In genomic region chr5:112498921-112499917, GRCm38 (mm10) we compare ENCODE assay signal across 21 mouse cellular contexts. TPM values are rescaled to one million over a fixed set of nuclear protein-coding genes. Genes with fewer than 3 reads are reported as not detected.
DNase-seq lines count a peak whose midpoint lies in the region; ATAC-seq lines count a peak whose summit lies in the region.
"Had no signal": no experiment of that assay in that cellular context is flagged by ENCODE, and none has a peak within 500 bp of the region (broad histone marks: within the 10 kb centered on the region; RNA-seq: fewer than 3 reads in every experiment).

No protein-coding gene starts in this region.

- ATAC-seq in kidney, embryonic 16.5 days (ENCODE audit: low FRiP score, low TSS enrichment) = no peak
- ATAC-seq in midbrain, embryonic 12.5 days (ENCODE audit: low FRiP score, low read depth) = no peak

- DNase-seq in kidney, adult 9 months = no peak
- DNase-seq in ES-CJ7 (ENCODE audit: low read depth, low spot score) = peak; percentile 78
- peak; percentile 71 for DNase-seq in brain, adult 2 months (ENCODE audit: low read depth, low spot score)
- DNase-seq in gastrocnemius, postnatal 4 days (ENCODE audit: low spot score in 2 of 2) = no peak
- no peak for DNase-seq in cerebellum, adult 11-12 months
- no peak for DNase-seq in right cerebral cortex, adult 2 months (ENCODE audit: low spot score in 2 of 2)
- DNase-seq: cerebellum, adult 2 months; kidney, adult 2 months; lung, postnatal 4 days; right cerebral cortex, postnatal 25 days; thymus, postnatal 4 days had no signal

- no peak overlapping the region for H3K4me3 ChIP-seq in kidney, embryonic 16.5 days (ENCODE audit: low read length)
- no peak overlapping the region for H3K4me3 ChIP-seq in midbrain, embryonic 12.5 days
- H3K4me3 ChIP-seq: erythroblast, embryonic 14.5 days; limb, embryonic 13.5 days had no signal

- no peak overlapping the region for H3K4me2 ChIP-seq in kidney, embryonic 16.5 days (replicated peaks; ENCODE audit: low read depth, low read length)
- H3K4me2 ChIP-seq in midbrain, embryonic 12.5 days (replicated peaks) = no peak overlapping the region
- H3K4me2 ChIP-seq: limb, embryonic 13.5 days had no signal

- whole genome bisulfite sequencing in kidney, embryonic 16.5 days = 71% methylated on average over 13 of the region's 13 CpGs
- 74% methylated on average over 13 of the region's 13 CpGs for WGBS in midbrain, embryonic 12.5 days

- H3K27ac ChIP-seq in kidney, embryonic 16.5 days (ENCODE audit: low read length) = peak overlapping the region; percentile 8; the same call in 1 of the 2 replicates
- 0 out of 2 replicates have a peak overlapping the region, but pooled peaks have one; percentile 67 for H3K27ac ChIP-seq in midbrain, embryonic 12.5 days (replicated peaks)
- H3K27ac ChIP-seq: limb, embryonic 13.5 days had no signal

- no peaks in the 10 kb centered on the region for H3K9me3 ChIP-seq in kidney, embryonic 16.5 days (ENCODE audit: low read length)
- no peaks in the 10 kb centered on the region for H3K9me3 ChIP-seq in midbrain, embryonic 12.5 days
- H3K9me3 ChIP-seq: limb, embryonic 13.5 days had no signal

- H3K4me1 ChIP-seq in kidney, embryonic 16.5 days (ENCODE audit: insufficient read depth, low read length) = peaks cover 10% of the 10 kb centered on the region; the same call in 1 of the 2 replicates
- H3K4me1 ChIP-seq in midbrain, embryonic 12.5 days = peaks cover 32% of the 10 kb centered on the region

- H3K27me3 ChIP-seq in kidney, embryonic 16.5 days (ENCODE audit: insufficient read depth, low read length) = no peaks in the 10 kb centered on the region
- peaks cover 13% of the 10 kb centered on the region; the same call in 1 of the 2 replicates for H3K27me3 ChIP-seq in midbrain, embryonic 12.5 days
- H3K27me3 ChIP-seq: limb, embryonic 13.5 days had no signal

- no peaks in the 10 kb centered on the region for H3K36me3 ChIP-seq in kidney, embryonic 16.5 days (ENCODE audit: insufficient read depth, low read length)
- H3K36me3 ChIP-seq in midbrain, embryonic 12.5 days = no peaks in the 10 kb centered on the region
- H3K36me3 ChIP-seq: limb, embryonic 13.5 days had no signal

- H3K9ac ChIP-seq in kidney, embryonic 16.5 days (replicated peaks; ENCODE audit: low read length) = no peak overlapping the region
- 0 out of 2 replicates have a peak overlapping the region, but pooled peaks have one; percentile 4 for H3K9ac ChIP-seq in midbrain, embryonic 12.5 days (replicated peaks)
- H3K9ac ChIP-seq: limb, embryonic 13.5 days had no signal

RNA-seq across cellular contexts. Expression of gene Gm6588, which starts 50.0 kb away (rescaled TPM):
- polyA plus RNA-seq in kidney, embryonic 16.5 days (2015; fragmentation: Nextera tagmentation; extraction: Ambion mirVana) = not detected in 2 replicates
- polyA plus RNA-seq in midbrain, embryonic 12.5 days (2016; fragmentation: Nextera tagmentation; extraction: Ambion mirVana) = 0.42 and 0.58 TPM in 2 replicates
- not detected for total RNA-seq in gastrocnemius, postnatal 4 days (2021)
- total RNA-seq: gastrocnemius, adult 18-20 months; heart, adult 8-10 months; layer of hippocampus, adult 18-20 months; left cerebral cortex, adult 8-10 months; neutrophil, adult 5-6 weeks had no signal
- polyA plus RNA-seq: cerebellum, adult 2 months; erythroblast, embryonic 14.5 days; kidney, adult 2 months; stomach, embryonic 14.5 days had no signal

Comparison
In these comparisons a context has a peak if more than half of its experiments do, and no peak if none do; other contexts are left out.
1. DNase-seq: peak in ES-CJ7 (single experiment) and brain, adult 2 months (single experiment); none in kidney, adult 9 months (single experiment), gastrocnemius, postnatal 4 days (0 of 2), cerebellum, adult 11-12 months (single experiment) and right cerebral cortex, adult 2 months (0 of 2).